Mouse (Mus musculus) heart, embryonic 10.5 days (tissue): ENCODE results near the gene Olfr1122. TPM values are rescaled to one million over a fixed set of nuclear protein-coding genes. Genes with fewer than 3 reads are reported as not detected.
"Not testable (repeated sequence)": the region's sequence is repeated elsewhere in the genome, so short reads cannot be mapped to it uniquely, and the experiment has no call there.

Experiments used
- DNase-seq: peaks from one replicate; pipeline ENCODE4 v3.0.0-alpha.2; 2017; ENCODE audit warnings: low spot score
- H3K27ac ChIP-seq: fragments of 300-500 bp; sonication (generic); 2 replicates; pipeline ENCODE4 v1.5.1; 2016; ENCODE audit warnings: mild to moderate bottlenecking
- H3K27me3 ChIP-seq: fragments of 300-500 bp; sonication (generic); 2 replicates; pipeline ENCODE4 v1.6.1; 2016; ENCODE audit warnings: mild to moderate bottlenecking; ENCODE audit not compliant: poor library complexity, insufficient read depth, severe bottlenecking
- H3K36me3 ChIP-seq: fragments of 300-500 bp; sonication (generic); 2 replicates; pipeline ENCODE4 v1.6.1; 2016; ENCODE audit warnings: mild to moderate bottlenecking, moderate library complexity
- H3K4me1 ChIP-seq: fragments of 300-500 bp; sonication (generic); 2 replicates; pipeline ENCODE4 v1.6.1; 2016; ENCODE audit warnings: mild to moderate bottlenecking
- H3K4me3 ChIP-seq: fragments of 300-500 bp; sonication (generic); 2 replicates; pipeline ENCODE4 v1.5.1; 2016; ENCODE audit warnings: mild to moderate bottlenecking, moderate library complexity
- H3K9me3 ChIP-seq: fragments of 300-500 bp; sonication (generic); 2 replicates; pipeline ENCODE4 v1.6.1; 2016; ENCODE audit warnings: mild to moderate bottlenecking, moderate library complexity
- WGBS: fragments of 180-500 bp; shearing (Covaris S2); methylation state at CpG from one replicate; pipeline ENCODE4 v1.1.7; 2016; 5-methylcytosine and 5-hydroxymethylcytosine counted together
- polyA plus RNA-seq: library from polyadenylated mRNA; unstranded; fragments of >200 nt; fragmentation: Nextera tagmentation; extraction: Ambion mirVana; gene quantifications from 2 replicates; pipeline ENCODE4 v1.2.1, GENCODE M21; 2016

The Olfr1122 gene
- not detected in 2 replicates for polyA plus RNA-seq

DNA sequence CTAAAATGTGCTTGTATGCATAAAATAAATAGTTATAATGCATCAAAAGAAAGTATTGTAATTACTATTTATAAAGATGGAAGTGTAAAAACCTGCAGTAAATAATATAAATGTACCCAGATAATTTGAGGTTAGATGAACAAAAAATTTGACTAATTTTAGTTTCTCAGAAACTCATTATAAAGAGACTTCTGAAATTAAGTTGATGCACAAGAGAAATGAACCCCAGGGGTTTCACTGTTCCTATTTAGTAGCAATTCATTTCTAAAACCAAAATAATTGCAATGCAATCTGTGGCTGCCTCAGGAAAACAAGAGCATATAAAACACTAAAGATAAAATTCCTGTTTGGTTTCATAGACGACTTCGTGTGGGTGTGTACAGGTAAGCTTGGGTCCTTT lies at the start of gene Olfr1122:
Olfr1122 (plus strand) TSS at position 301 of the 400 bp plus-strand sequence.
- 81% methylated on average over 2 of the region's 2 CpGs for WGBS
- no peak for DNase-seq
- no peaks in the 10 kb centered on the region for H3K36me3 ChIP-seq
- no peak within 1 kb of the TSS for H3K27ac ChIP-seq
- no peaks in the 10 kb centered on the region for H3K27me3 ChIP-seq
- H3K4me3 ChIP-seq: no peak within 1 kb of the TSS
- no peaks in the 10 kb centered on the region for H3K4me1 ChIP-seq
- H3K9me3 ChIP-seq: no peaks in the 10 kb centered on the region

DNA sequence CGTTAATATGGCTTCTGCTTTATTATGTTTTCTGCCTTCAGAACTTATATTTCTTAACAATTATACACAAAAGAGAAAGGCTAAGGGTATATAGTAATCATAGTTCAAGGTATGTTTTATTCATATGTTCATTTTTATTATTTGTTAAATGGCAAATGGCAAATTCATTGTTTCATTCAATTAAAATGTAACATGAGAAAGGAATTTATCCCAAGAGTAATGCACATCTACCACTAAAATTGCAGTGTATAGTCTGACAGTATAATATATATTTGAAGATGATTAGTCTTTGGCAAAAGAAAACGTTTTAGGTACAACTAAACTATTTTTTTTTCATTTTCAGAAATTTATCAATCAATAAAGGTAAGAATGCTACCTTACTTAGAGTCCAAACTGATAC lies 31.1 kb upstream of the Olfr1122 start, which contains the start of gene Olfr1120:
Olfr1120 (plus strand) TSS at position 301 of the 400 bp plus-strand sequence.
- H3K4me3 ChIP-seq: no peak within 1 kb of the TSS
- WGBS: 58% methylated on average over 2 of the region's 2 CpGs
- H3K9me3 ChIP-seq: no peaks in the 10 kb centered on the region
- no peaks in the 10 kb centered on the region for H3K36me3 ChIP-seq
- DNase-seq: no peak
- H3K27ac ChIP-seq: no peak within 1 kb of the TSS
- no peaks in the 10 kb centered on the region for H3K27me3 ChIP-seq
- no peaks in the 10 kb centered on the region for H3K4me1 ChIP-seq

DNA sequence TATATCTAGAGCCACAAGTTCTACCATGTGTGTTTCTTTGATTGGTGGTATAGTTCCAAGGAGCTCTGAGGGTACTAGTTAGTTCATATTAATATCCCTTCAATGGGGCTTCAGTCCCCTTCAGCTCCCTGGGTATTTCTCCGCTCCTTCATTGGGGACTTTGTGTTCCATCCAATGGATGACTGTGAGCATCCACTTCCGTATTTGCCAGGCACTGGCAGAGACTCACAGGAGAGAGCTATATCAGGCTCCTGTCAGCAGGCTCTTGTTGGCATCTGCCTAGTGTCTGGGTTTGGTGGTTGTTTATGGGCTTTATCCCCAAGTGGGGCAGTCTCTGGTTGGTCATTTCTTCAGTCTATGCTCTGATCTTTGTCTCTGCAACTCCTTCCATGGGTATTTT lies 25.5 kb upstream of the Olfr1122 start:
- not testable (repeated sequence) for H3K4me3 ChIP-seq, DNase-seq, H3K9me3 ChIP-seq, H3K4me1 ChIP-seq, H3K27me3 ChIP-seq, H3K27ac ChIP-seq, H3K36me3 ChIP-seq
- WGBS: 65% methylated on average over 2 of the region's 2 CpGs

DNA sequence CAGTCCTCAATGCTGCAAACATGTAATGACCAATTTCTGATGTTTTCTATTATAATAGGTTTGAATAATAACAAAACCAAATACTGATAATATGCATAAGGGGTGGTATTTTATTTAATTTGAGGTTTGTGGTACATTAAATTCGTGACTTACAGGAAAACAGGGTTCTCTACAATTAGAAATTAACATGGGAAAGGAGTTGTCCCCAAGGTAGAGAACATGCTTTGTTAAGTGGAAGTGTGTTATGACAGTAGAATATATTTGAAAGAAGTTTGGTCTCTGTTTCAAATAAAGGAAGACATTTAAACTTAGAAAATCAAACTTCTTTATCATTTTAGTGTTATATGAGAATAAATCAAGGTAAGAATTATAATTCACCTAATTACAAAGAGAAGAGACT lies 16.1 kb upstream of the Olfr1122 start, which contains the start of gene Olfr1121:
Olfr1121 (plus strand) TSS at position 301 of the 400 bp plus-strand sequence.
- WGBS: 42% methylated on average over 1 of the region's 1 CpGs
- Histone ChIP-seq H3K27me3 (no peaks in the 10 kb centered on the region), H3K4me3 (no peak within 1 kb of the TSS), H3K4me1 (no peaks in the 10 kb centered on the region), H3K36me3 (no peaks in the 10 kb centered on the region), H3K9me3 (no peaks in the 10 kb centered on the region), H3K27ac (no peak within 1 kb of the TSS)
- DNase-seq: no peak

GRCm38 (mm10) chr2:87371726-87372125 lies 13.9 kb upstream of the Olfr1122 start:
- H3K36me3 ChIP-seq: no peaks in the 10 kb centered on the region
- no peak for DNase-seq
- no peaks in the 10 kb centered on the region for H3K27me3 ChIP-seq
- no peaks in the 10 kb centered on the region for H3K4me1 ChIP-seq
- no peak overlapping the region for H3K4me3 ChIP-seq
- H3K9me3 ChIP-seq: no peaks in the 10 kb centered on the region
- no peak overlapping the region for H3K27ac ChIP-seq
- 79% methylated on average over 4 of the region's 4 CpGs for WGBS

DNA sequence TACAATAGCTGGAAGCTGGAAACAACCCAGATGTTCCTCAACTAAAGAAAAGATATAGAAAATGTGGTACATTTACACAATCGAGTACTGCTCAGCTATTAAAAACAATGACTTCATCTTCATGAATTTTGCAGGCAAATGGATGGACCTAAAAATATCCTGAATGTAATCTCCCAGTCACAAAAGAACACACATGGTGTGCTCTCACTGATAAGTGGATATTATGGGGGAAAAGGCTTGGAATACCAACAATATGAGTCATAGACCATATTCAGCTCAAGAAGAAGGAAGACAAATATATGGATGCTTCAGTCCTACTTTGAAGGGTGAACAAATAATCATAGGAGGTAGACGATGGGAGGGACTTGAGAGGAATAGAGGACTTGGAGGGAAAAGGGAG lies 1.7 kb upstream of the Olfr1122 start:
- Histone ChIP-seq H3K27ac (no peak overlapping the region), H3K9me3 (no peaks in the 10 kb centered on the region), H3K27me3 (no peaks in the 10 kb centered on the region), H3K4me3 (no peak overlapping the region), H3K4me1 (no peaks in the 10 kb centered on the region), H3K36me3 (no peaks in the 10 kb centered on the region)
- 70% methylated on average over 2 of the region's 2 CpGs for WGBS
- no peak for DNase-seq

- not testable (repeated sequence) for H3K27ac ChIP-seq, H3K27me3 ChIP-seq, H3K36me3 ChIP-seq, H3K9me3 ChIP-seq, DNase-seq, H3K4me3 ChIP-seq, H3K4me1 ChIP-seq
- 93% methylated on average over 5 of the region's 5 CpGs for WGBS
Observed at GRCm38 (mm10) chr2:87393605-87394004, 8.0 kb downstream of the Olfr1122 start.

GRCm38 (mm10) chr2:87394686-87395085 lies 9.0 kb downstream of the Olfr1122 start:
- H3K4me1 ChIP-seq, H3K9me3 ChIP-seq, H3K36me3 ChIP-seq, H3K27ac ChIP-seq, H3K27me3 ChIP-seq, DNase-seq, H3K4me3 ChIP-seq: not testable (repeated sequence)
- WGBS: 81% methylated on average over 7 of the region's 7 CpGs

- no peak for DNase-seq
- Histone ChIP-seq H3K27ac (no peak within 1 kb of the TSS), H3K36me3 (no peaks in the 10 kb centered on the region), H3K4me3 (no peak within 1 kb of the TSS), H3K27me3 (no peaks in the 10 kb centered on the region), H3K4me1 (no peaks in the 10 kb centered on the region), H3K9me3 (no peaks in the 10 kb centered on the region)
- 87% methylated on average over 1 of the region's 1 CpGs for WGBS
Observed at GRCm38 (mm10) chr2:87416335-87416734, 30.7 kb downstream of the Olfr1122 start, which contains the start of gene Olfr1123. Gene Olfr1123 (plus strand): TSS chr2:87416635.

GRCm38 (mm10) chr2:87429975-87430374 lies 44.3 kb downstream of the Olfr1122 start, which contains the start of gene Olfr1124:
Gene Olfr1124 (plus strand): TSS chr2:87430275.
- WGBS: 89% methylated on average over 1 of the region's 1 CpGs

GRCm38 (mm10) chr2:87437731-87438130 lies 52.1 kb downstream of the Olfr1122 start:
- no peak overlapping the region for H3K27ac ChIP-seq
- H3K36me3 ChIP-seq: no peaks in the 10 kb centered on the region
- H3K4me3 ChIP-seq: no peak overlapping the region
- DNase-seq: peak; percentile 75
- no peaks in the 10 kb centered on the region for H3K4me1 ChIP-seq
- WGBS: 88% methylated on average over 16 of the region's 16 CpGs
- no peaks in the 10 kb centered on the region for H3K9me3 ChIP-seq
- H3K27me3 ChIP-seq: no peaks in the 10 kb centered on the region

More at GRCm38 (mm10) chr2:87429975-87430374, 44.3 kb downstream of the Olfr1122 start, which contains the start of gene Olfr1124:
- no peaks in the 10 kb centered on the region for H3K36me3 ChIP-seq
- H3K9me3 ChIP-seq: no peaks in the 10 kb centered on the region
- H3K4me1 ChIP-seq: no peaks in the 10 kb centered on the region
- H3K4me3 ChIP-seq: no peak within 1 kb of the TSS
- DNase-seq: no peak
- no peaks in the 10 kb centered on the region for H3K27me3 ChIP-seq
- no peak within 1 kb of the TSS for H3K27ac ChIP-seq

Other genes starting within 250 kb of the Olfr1122 start
- gene Olfr1110, start 245.5 kb upstream of the Olfr1122 start, polyA plus RNA-seq: not detected in 2 replicates
- gene Olfr1111, start 233.2 kb upstream of the Olfr1122 start, polyA plus RNA-seq: not detected in 2 replicates
- gene Olfr1112, start 198.1 kb upstream of the Olfr1122 start, polyA plus RNA-seq: not detected in 2 replicates
- gene Olfr1113, start 176.9 kb upstream of the Olfr1122 start, polyA plus RNA-seq: not detected in 2 replicates
- gene Olfr1115, start 137.8 kb upstream of the Olfr1122 start, polyA plus RNA-seq: not detected in 2 replicates
- gene Olfr1116, start 118.3 kb upstream of the Olfr1122 start, polyA plus RNA-seq: not detected in 2 replicates
- not detected in 2 replicates for gene Olfr1118, start 78.3 kb upstream of the Olfr1122 start, polyA plus RNA-seq
- gene Olfr1120, start 31.0 kb upstream of the Olfr1122 start, polyA plus RNA-seq: not detected in 2 replicates
- gene Olfr1121, start 16.0 kb upstream of the Olfr1122 start, polyA plus RNA-seq: not detected in 2 replicates
- not detected in 2 replicates for gene Olfr1123, start 30.8 kb downstream of the Olfr1122 start, polyA plus RNA-seq
- gene Olfr1124, start 44.4 kb downstream of the Olfr1122 start, polyA plus RNA-seq: 0.18 TPM in 1 of 2 replicates, not detected in the other
- gene Olfr1126, start 68.1 kb downstream of the Olfr1122 start, polyA plus RNA-seq: not detected in 2 replicates
- not detected in 2 replicates for gene Pramel7, start 111.2 kb downstream of the Olfr1122 start, polyA plus RNA-seq
- gene Pramel6, start 120.7 kb downstream of the Olfr1122 start, polyA plus RNA-seq: not detected in 2 replicates
- gene Olfr153, start 145.9 kb downstream of the Olfr1122 start, polyA plus RNA-seq: not detected in 2 replicates
- gene Olfr1128, start 159.7 kb downstream of the Olfr1122 start, polyA plus RNA-seq: not detected in 2 replicates
- not detected in 2 replicates for gene Olfr1129, start 188.1 kb downstream of the Olfr1122 start, polyA plus RNA-seq
- gene Olfr1130, start 220.4 kb downstream of the Olfr1122 start, polyA plus RNA-seq: not detected in 2 replicates
- not detected in 2 replicates for gene Olfr1131, start 241.3 kb downstream of the Olfr1122 start, polyA plus RNA-seq